Mouse (Mus musculus) cerebellum, adult 11 months (tissue): ENCODE results near the gene 9530077C05Rik.
"Not testable (repeated sequence)": the region's sequence is repeated elsewhere in the genome, so short reads cannot be mapped to it uniquely, and the experiment has no call there.

Source experiments
- DNase-seq: peaks from one replicate; pipeline ENCODE4 v3.0.0; 2022

Gene 9530077C05Rik

GRCm38 (mm10) chr9:22411002-22411857 is at the start of gene 9530077C05Rik:
Gene 9530077C05Rik (plus strand): TSS chr9:22411513.
- peak; percentile 97 for DNase-seq

- DNase-seq: no peak
Observed at GRCm38 (mm10) chr9:22366221-22366620, 45.1 kb upstream of the 9530077C05Rik start.

GRCm38 (mm10) chr9:22366621-22367020 is 44.7 kb upstream of the 9530077C05Rik start:
- no peak for DNase-seq

- DNase-seq: no peak
Observed at GRCm38 (mm10) chr9:22368030-22368429, 43.3 kb upstream of the 9530077C05Rik start.

- no peak for DNase-seq
Observed at GRCm38 (mm10) chr9:22372760-22373159, 38.6 kb upstream of the 9530077C05Rik start.

GRCm38 (mm10) chr9:22376086-22376485 is 35.2 kb upstream of the 9530077C05Rik start:
- DNase-seq: no peak

GRCm38 (mm10) chr9:22385890-22386289 is 25.4 kb upstream of the 9530077C05Rik start:
- no peak for DNase-seq

GRCm38 (mm10) chr9:22387901-22388300 is 23.4 kb upstream of the 9530077C05Rik start:
- DNase-seq: no peak

- DNase-seq: no peak
Observed at GRCm38 (mm10) chr9:22388401-22388980, 22.8 kb upstream of the 9530077C05Rik start.

GRCm38 (mm10) chr9:22389021-22389476 is 22.3 kb upstream of the 9530077C05Rik start, which contains the start of gene Anln:
Gene Anln (minus strand): TSS chr9:22389188.
- DNase-seq: peak; percentile 78

GRCm38 (mm10) chr9:22389736-22390245 is 21.5 kb upstream of the 9530077C05Rik start:
- DNase-seq: no peak

GRCm38 (mm10) chr9:22390390-22390789 is 20.9 kb upstream of the 9530077C05Rik start:
- no peak for DNase-seq

- no peak for DNase-seq
Observed at GRCm38 (mm10) chr9:22394725-22395124, 16.6 kb upstream of the 9530077C05Rik start.

GRCm38 (mm10) chr9:22399021-22399420 is 12.3 kb upstream of the 9530077C05Rik start:
- DNase-seq: no peak

GRCm38 (mm10) chr9:22402001-22402400 is 9.3 kb upstream of the 9530077C05Rik start:
- DNase-seq: no peak

- no peak for DNase-seq
Observed at GRCm38 (mm10) chr9:22402976-22403375, 8.3 kb upstream of the 9530077C05Rik start.

GRCm38 (mm10) chr9:22403501-22403900 is 7.8 kb upstream of the 9530077C05Rik start:
- not testable (repeated sequence) for DNase-seq

- DNase-seq: no peak
Observed at GRCm38 (mm10) chr9:22405414-22405813, 5.9 kb upstream of the 9530077C05Rik start.

- not testable (repeated sequence) for DNase-seq
Observed at GRCm38 (mm10) chr9:22407633-22408032, 3.7 kb upstream of the 9530077C05Rik start.

- DNase-seq: not testable (repeated sequence)
Observed at GRCm38 (mm10) chr9:22408344-22408743, 3.0 kb upstream of the 9530077C05Rik start.

- no peak for DNase-seq
Observed at GRCm38 (mm10) chr9:22409501-22409900, 1.8 kb upstream of the 9530077C05Rik start.

GRCm38 (mm10) chr9:22416187-22416586 is 4.9 kb downstream of the 9530077C05Rik start:
- DNase-seq: no peak

GRCm38 (mm10) chr9:22417547-22417946 is 6.2 kb downstream of the 9530077C05Rik start:
- DNase-seq: no peak

GRCm38 (mm10) chr9:22419877-22420276 is 8.6 kb downstream of the 9530077C05Rik start:
- no peak for DNase-seq
